9 mouse cellular contexts compared by ENCODE assay signal in the genomic region with DNA sequence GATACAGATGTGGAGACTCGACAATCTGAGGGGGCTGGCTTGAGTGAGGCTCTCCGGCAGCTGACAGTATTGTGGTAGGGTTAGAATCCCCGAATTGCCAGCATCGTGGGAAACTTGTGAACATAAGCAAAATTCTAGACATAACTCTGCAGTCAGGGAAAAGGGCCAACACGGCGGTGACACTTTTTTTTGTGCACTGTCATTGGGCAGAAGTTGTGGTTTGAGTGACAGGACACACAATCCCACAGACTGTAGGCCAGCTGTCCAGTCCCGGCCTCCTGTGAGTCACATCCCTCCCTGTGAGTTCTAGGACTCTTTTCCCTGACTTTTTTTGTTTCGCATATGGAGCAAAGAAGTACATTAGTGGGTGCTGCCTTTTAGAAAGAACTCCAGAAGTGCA. TPM values are rescaled to one million over a fixed set of nuclear protein-coding genes. Genes with fewer than 3 reads are reported as not detected.
DNase-seq lines count a peak whose midpoint lies in the region; ATAC-seq and TF ChIP-seq lines count a peak whose summit lies in the region.
"Had no signal": no experiment of that assay in that cellular context is flagged by ENCODE, and none has a peak within 500 bp of the region (broad histone marks: within the 10 kb centered on the region; RNA-seq: fewer than 3 reads in every experiment).

No protein-coding gene starts in this region.

- no peak for ATAC-seq in heart, embryonic 11.5 days (replicated peaks; ENCODE audit: insufficient number of reproducible peaks, low FRiP score, low TSS enrichment)
- ATAC-seq in liver, postnatal 0 days: no peak
- no peak for ATAC-seq in cerebellum, adult (ENCODE audit: insufficient number of reproducible peaks, low FRiP score, low TSS enrichment)

- no peaks in the 10 kb centered on the region for H3K36me3 ChIP-seq in heart, embryonic 11.5 days (ENCODE audit: control insufficient read depth, insufficient read depth, low read length)
- H3K36me3 ChIP-seq in heart, embryonic 10.5 days: no peaks in the 10 kb centered on the region
- H3K36me3 ChIP-seq in C2C12 (ENCODE audit: control insufficient read depth, insufficient read depth): no peaks in the 10 kb centered on the region
- H3K36me3 ChIP-seq in liver, postnatal 0 days (replicated peaks; ENCODE audit: insufficient read depth, low read length): peaks cover 16% of the 10 kb centered on the region

- H3K79me3 ChIP-seq in C2C12 (ENCODE audit: low read depth): no peaks in the 10 kb centered on the region

- TF ChIP-seq POLR2A in embryonic fibroblast, embryonic 13.5 days (IDR thresholded peaks at IDR 0.05; ENCODE audit: low read depth, low read length): no peak

- WGBS in heart, embryonic 11.5 days (ENCODE audit: insufficient replicate concordance): 81% methylated on average over 8 of the region's 8 CpGs
- 84% methylated on average over 8 of the region's 8 CpGs for WGBS in heart, embryonic 10.5 days
- 60% methylated on average over 8 of the region's 8 CpGs for WGBS in liver, postnatal 0 days (ENCODE audit: insufficient replicate concordance)

- no peak for TF ChIP-seq EP300 in liver, postnatal 0 days (IDR thresholded peaks at IDR 0.05; ENCODE audit: low read depth)

- no peaks in the 10 kb centered on the region for H3K79me2 ChIP-seq in C2C12 (ENCODE audit: control insufficient read depth, insufficient read depth)

- H3K27ac ChIP-seq in heart, embryonic 11.5 days (ENCODE audit: low read depth, low read length): no peak overlapping the region
- H3K27ac ChIP-seq in heart, embryonic 10.5 days: no peak overlapping the region
- no peak overlapping the region for H3K27ac ChIP-seq in embryonic fibroblast, embryonic 13.5 days (ENCODE audit: insufficient read depth, low read length)
- no peak overlapping the region for H3K27ac ChIP-seq in liver, postnatal 0 days (ENCODE audit: low read depth)

- H3K9ac ChIP-seq in heart, embryonic 11.5 days (ENCODE audit: low read depth, low read length): no peak overlapping the region
- H3K9ac ChIP-seq in liver, postnatal 0 days (replicated peaks): 0 out of 2 replicates have a peak overlapping the region, but pooled peaks have one; percentile 23

- H3K27me3 ChIP-seq in heart, embryonic 11.5 days (ENCODE audit: control insufficient read depth, insufficient read depth, low read length): peaks cover 9% of the 10 kb centered on the region
- peaks cover 16% of the 10 kb centered on the region for H3K27me3 ChIP-seq in heart, embryonic 10.5 days (ENCODE audit: insufficient read depth, poor library complexity, severe bottlenecking)
- no peaks in the 10 kb centered on the region for H3K27me3 ChIP-seq in C2C12 (ENCODE audit: control insufficient read depth, insufficient read depth, insufficient read length)
- H3K27me3 ChIP-seq in liver, postnatal 0 days (ENCODE audit: insufficient read depth, low read length): no peaks in the 10 kb centered on the region

- H3ac ChIP-seq in C2C12 (ENCODE audit: control insufficient read depth, insufficient read length, low read depth): no peak overlapping the region

- no peaks in the 10 kb centered on the region for H3K9me3 ChIP-seq in heart, embryonic 11.5 days (replicated peaks; ENCODE audit: control insufficient read depth, low read length)
- H3K9me3 ChIP-seq in heart, embryonic 10.5 days: no peaks in the 10 kb centered on the region
- no peaks in the 10 kb centered on the region for H3K9me3 ChIP-seq in liver, postnatal 0 days (ENCODE audit: low read length)
- H3K9me3 ChIP-seq: heart, embryonic 12.5 days had no signal

- no peak overlapping the region for H3K4me3 ChIP-seq in heart, embryonic 11.5 days (ENCODE audit: low read depth, low read length)
- H3K4me3 ChIP-seq in heart, embryonic 10.5 days: no peak overlapping the region
- H3K4me3 ChIP-seq in C2C12 (ENCODE audit: insufficient read depth, poor library complexity, severe bottlenecking): no peak overlapping the region
- peak overlapping the region; percentile 63; the same call in 1 of the 2 replicates for H3K4me3 ChIP-seq in embryonic fibroblast, embryonic 13.5 days (ENCODE audit: insufficient read depth, low read length)
- peak overlapping the region; percentile 81 for H3K4me3 ChIP-seq in liver, postnatal 0 days (ENCODE audit: low read depth, low read length)

- no peak for DNase-seq in heart, embryonic 10.5 days (ENCODE audit: low spot score)
- DNase-seq in liver, postnatal 0 days: no peak
- no peak for DNase-seq in kidney, adult 18-20 months
- no peak for DNase-seq in urinary bladder, adult 18-20 months (ENCODE audit: low spot score in 2 of 2)

- H3K4me1 ChIP-seq in heart, embryonic 11.5 days (ENCODE audit: control insufficient read depth, insufficient read depth, low read length): peaks cover 9% of the 10 kb centered on the region
- peaks cover 19% of the 10 kb centered on the region for H3K4me1 ChIP-seq in heart, embryonic 10.5 days
- peaks cover 12% of the 10 kb centered on the region for H3K4me1 ChIP-seq in embryonic fibroblast, embryonic 13.5 days (ENCODE audit: control insufficient read depth, insufficient read depth, low read length)
- peaks cover 18% of the 10 kb centered on the region for H3K4me1 ChIP-seq in liver, postnatal 0 days (ENCODE audit: insufficient read depth)

- H3K4me2 ChIP-seq in heart, embryonic 11.5 days: peak overlapping the region; percentile 89; the same call in 1 of the 2 replicates
- peak overlapping the region; percentile 99 for H3K4me2 ChIP-seq in liver, postnatal 0 days (ENCODE audit: low read depth, low read length)

- TF ChIP-seq CTCF in C2C12 (IDR thresholded peaks at IDR 0.05; ENCODE audit: control insufficient read depth, insufficient read depth, insufficient read length): no peak
- TF ChIP-seq CTCF in embryonic fibroblast, embryonic 13.5 days (IDR thresholded peaks at IDR 0.05; ENCODE audit: borderline replicate concordance, insufficient read depth, low read length): no peak
- no peak for TF ChIP-seq CTCF in liver, postnatal 0 days (IDR thresholded peaks at IDR 0.05; ENCODE audit: low read depth)

TF ChIP-seq in C2C12, 6 proteins besides CTCF, POLR2A, EP300 and RAD21:
- TF ChIP-seq FOSL1 (IDR thresholded peaks at IDR 0.05; ENCODE audit: insufficient read depth, low read length, poor library complexity, severe bottlenecking) (no peak), USF1 (IDR thresholded peaks at IDR 0.05; ENCODE audit: low read depth) (no peak), MYOD1 (IDR thresholded peaks at IDR 0.05; ENCODE audit: control insufficient read depth, insufficient read length, low read depth) (peak; percentile 84)

RNA-seq across cellular contexts. Expression of gene Kctd7, which starts 1.3 kb away (rescaled TPM):
- 3.0 and 5.5 TPM in 2 replicates for polyA plus RNA-seq in heart, embryonic 11.5 days (2014; fragmentation: Nextera tagmentation; extraction: Ambion mirVana)
- polyA plus RNA-seq in heart, embryonic 10.5 days (2016; fragmentation: Nextera tagmentation; extraction: Ambion mirVana): 4.4 and 4.8 TPM in 2 replicates
- 2.4 TPM for polyA plus RNA-seq in C2C12 (2012; fragmentation: generic; extraction: Trizol)
- 3.6 and 4.4 TPM in 2 replicates for polyA plus RNA-seq in embryonic fibroblast, embryonic 13.5 days (2011; ENCODE audit: insufficient read length, low read depth, missing spikeins)
- 3.6 and 3.9 TPM in 2 replicates for polyA plus RNA-seq in liver, postnatal 0 days (2015; fragmentation: Nextera tagmentation; extraction: Ambion mirVana)

RNA-seq across cellular contexts. Expression of gene Rabgef1, which starts 25.6 kb away (rescaled TPM):
- polyA plus RNA-seq in heart, embryonic 11.5 days (2014; fragmentation: Nextera tagmentation; extraction: Ambion mirVana): 20.8 and 22.0 TPM in 2 replicates
- polyA plus RNA-seq in heart, embryonic 10.5 days (2016; fragmentation: Nextera tagmentation; extraction: Ambion mirVana): 21.2 and 25.5 TPM in 2 replicates
- 14.3 TPM for polyA plus RNA-seq in C2C12 (2012; fragmentation: generic; extraction: Trizol)
- 21.8 and 27.7 TPM in 2 replicates for polyA plus RNA-seq in embryonic fibroblast, embryonic 13.5 days (2011; ENCODE audit: insufficient read length, low read depth, missing spikeins)
- polyA plus RNA-seq in liver, postnatal 0 days (2015; fragmentation: Nextera tagmentation; extraction: Ambion mirVana): 18.5 and 19.7 TPM in 2 replicates

Comparison
In these comparisons a context has a peak if more than half of its experiments do, and no peak if none do; other contexts are left out.
1. H3K4me3 ChIP-seq: peak in embryonic fibroblast, embryonic 13.5 days (single experiment) and liver, postnatal 0 days (single experiment); none in heart, embryonic 11.5 days (single experiment), heart, embryonic 10.5 days (single experiment) and C2C12 (single experiment).